Mouse (Mus musculus): Measurements from ENCODE around the gene Nr2e1.

Gene Nr2e1

GRCm38 (mm10) chr10:42583157-42583872, at the start of gene Nr2e1, which contains the start of gene Ostm1:
Nr2e1 (minus strand) TSS chr10:42583632.
Ostm1 (plus strand) TSS chr10:42583822.
- in situ Hi-C loops (cut with MboI, MseI), result no loop called here

GRCm38 (mm10) chr10:42632453-42633360, 49.3 kb upstream of the Nr2e1 start:
- in situ Hi-C loops (cut with MboI, MseI), result loop anchor here (5.0 kb wide), 1 partner anchor 45 kb away; no protein-coding TSS in a partner anchor

DNA sequence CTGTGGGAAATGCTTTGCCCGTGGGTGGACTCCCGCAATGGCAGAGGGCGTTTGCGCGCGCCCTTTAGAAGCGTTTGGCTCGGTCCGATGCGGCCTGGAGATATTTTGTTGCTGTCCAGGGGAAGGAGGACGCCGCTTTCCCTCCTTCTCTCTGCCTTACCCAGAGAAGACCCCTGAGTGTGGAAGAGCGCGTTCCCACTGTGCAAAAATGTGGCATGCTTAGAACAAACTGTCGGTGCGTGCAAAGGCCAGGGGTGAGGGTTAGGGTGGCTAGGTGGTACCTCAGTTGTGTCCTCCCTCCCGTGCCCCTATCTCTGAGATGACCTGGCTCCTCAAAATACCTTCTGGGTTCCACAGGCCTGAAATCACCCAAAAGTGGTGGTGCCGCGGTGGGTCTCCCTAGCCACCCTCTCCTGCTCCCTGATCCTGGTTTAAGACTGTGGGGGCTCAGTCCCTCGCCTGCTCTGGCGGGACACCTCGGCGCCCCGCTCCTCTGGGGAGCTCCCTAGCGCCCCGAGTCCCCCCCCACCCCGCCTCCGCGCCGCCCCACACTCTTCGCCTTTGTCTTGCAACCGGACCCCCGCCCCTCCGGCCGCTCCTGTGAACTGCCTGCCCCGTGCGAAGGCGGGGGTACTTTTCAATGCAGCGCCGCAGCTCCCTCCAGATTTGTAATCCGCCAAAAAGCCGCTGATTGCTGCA, 48.5 kb upstream of the Nr2e1 start:
- in situ Hi-C loops (cut with MboI, MseI), result loop anchor here (5.0 kb wide), 1 partner anchor 45 kb away; no protein-coding TSS in a partner anchor

GRCm38 (mm10) chr10:42630596-42631355, 47.3 kb upstream of the Nr2e1 start:
- in situ Hi-C loops (cut with MboI, MseI), result loop anchor here (5.0 kb wide), 1 partner anchor 43 kb away; no protein-coding TSS in a partner anchor

DNA sequence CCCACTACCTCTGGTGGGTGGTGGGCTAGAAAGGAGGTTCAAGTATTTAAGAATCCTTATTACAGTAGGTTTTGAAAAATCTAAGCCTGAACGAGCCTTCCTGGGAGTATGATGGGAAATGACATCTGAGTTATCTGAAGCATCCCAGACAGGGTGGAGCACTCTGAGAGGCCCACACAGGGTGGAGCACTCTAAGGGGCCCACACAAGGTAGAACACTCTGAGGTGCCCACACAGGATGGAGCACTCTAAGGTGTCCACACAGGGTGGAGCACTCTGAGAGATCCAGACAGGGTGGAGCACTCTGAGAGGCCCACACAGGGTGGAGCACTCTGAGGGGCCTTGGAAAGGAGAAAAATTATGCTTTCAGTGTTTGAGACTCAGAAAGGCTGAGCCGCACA, 42.5 kb upstream of the Nr2e1 start:
- in situ Hi-C loops (cut with MboI, MseI), result no loop called here

DNA sequence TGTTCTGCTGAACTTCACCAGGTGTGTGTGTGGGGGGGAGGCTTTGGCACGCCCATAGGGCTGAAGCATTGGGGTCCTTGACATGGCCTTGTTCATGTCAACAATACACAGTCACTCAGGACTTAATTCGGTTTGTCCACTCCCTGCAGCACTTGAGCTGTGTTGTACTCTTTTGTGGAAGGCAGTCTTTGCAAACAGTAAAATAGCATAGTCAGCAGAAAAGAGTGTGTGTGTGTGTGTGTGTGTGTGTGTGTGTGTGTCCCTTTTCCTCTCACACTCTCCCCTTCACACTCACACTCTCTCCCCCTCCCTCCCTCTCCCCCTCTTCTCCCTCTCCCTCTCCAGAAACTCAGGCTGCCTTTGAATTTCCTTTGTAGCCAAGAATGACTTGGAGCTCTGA, 34.9 kb upstream of the Nr2e1 start:
- in situ Hi-C loops (cut with MboI, MseI), result no loop called here

- in situ Hi-C loops (cut with MboI, MseI), result no loop called here
Observed at GRCm38 (mm10) chr10:42614766-42615165, 31.3 kb upstream of the Nr2e1 start.

- in situ Hi-C loops (cut with MboI, MseI), result no loop called here
Observed at GRCm38 (mm10) chr10:42613639-42614381, 30.4 kb upstream of the Nr2e1 start.

DNA sequence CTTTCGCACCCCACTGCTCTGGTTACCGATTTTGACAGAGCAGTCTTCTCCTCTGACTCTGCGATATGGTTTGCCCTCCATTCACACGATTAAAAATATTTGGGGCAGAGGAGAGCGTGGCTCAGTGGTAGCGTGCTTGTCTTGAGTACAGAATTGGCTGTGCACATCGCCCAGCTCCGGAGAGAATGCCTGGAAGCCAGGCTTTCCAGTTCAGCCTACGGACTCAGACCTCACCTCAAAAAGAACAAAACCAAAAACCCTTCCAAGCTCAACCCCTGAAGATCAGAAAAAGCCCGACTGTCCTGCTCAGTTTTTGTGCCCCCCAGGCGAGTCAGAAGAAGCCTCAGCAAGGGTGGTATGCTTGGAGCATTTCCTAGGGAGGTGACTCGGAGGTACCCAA, 29.6 kb upstream of the Nr2e1 start:
- in situ Hi-C loops (cut with MboI, MseI), result no loop called here

- in situ Hi-C loops (cut with MboI, MseI), result no loop called here
Observed at GRCm38 (mm10) chr10:42606757-42607156, 23.3 kb upstream of the Nr2e1 start.

- in situ Hi-C loops (cut with MboI, MseI), result no loop called here
Observed at GRCm38 (mm10) chr10:42604874-42605273, 21.4 kb upstream of the Nr2e1 start.

- in situ Hi-C loops (cut with MboI, MseI), result no loop called here
Observed at GRCm38 (mm10) chr10:42601556-42601955, 18.1 kb upstream of the Nr2e1 start.

DNA sequence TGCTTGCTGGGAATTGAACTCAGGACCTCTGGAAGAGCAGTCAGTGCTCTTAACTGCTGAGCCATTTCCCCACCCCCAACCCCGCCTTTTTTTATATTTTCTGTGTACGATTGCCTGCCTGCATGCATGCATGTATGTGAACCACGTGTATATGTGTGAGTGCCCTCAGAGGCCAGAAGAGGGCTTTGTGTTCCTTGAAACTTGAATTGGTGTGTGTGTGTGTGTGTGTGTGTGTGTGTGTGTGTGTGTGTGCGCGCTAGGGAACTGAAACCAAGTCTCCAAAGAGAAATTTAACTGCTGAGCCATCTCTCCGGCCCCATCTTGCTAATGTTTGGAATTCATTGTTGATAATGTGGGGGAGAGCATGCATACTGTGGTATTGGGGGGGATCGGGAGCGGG, 15.2 kb upstream of the Nr2e1 start:
- in situ Hi-C loops (cut with MboI, MseI), result no loop called here

- in situ Hi-C loops (cut with MboI, MseI), result no loop called here
Observed at GRCm38 (mm10) chr10:42593201-42593600, 9.8 kb upstream of the Nr2e1 start.

GRCm38 (mm10) chr10:42591993-42592686, 8.7 kb upstream of the Nr2e1 start:
- in situ Hi-C loops (cut with MboI, MseI), result no loop called here

DNA sequence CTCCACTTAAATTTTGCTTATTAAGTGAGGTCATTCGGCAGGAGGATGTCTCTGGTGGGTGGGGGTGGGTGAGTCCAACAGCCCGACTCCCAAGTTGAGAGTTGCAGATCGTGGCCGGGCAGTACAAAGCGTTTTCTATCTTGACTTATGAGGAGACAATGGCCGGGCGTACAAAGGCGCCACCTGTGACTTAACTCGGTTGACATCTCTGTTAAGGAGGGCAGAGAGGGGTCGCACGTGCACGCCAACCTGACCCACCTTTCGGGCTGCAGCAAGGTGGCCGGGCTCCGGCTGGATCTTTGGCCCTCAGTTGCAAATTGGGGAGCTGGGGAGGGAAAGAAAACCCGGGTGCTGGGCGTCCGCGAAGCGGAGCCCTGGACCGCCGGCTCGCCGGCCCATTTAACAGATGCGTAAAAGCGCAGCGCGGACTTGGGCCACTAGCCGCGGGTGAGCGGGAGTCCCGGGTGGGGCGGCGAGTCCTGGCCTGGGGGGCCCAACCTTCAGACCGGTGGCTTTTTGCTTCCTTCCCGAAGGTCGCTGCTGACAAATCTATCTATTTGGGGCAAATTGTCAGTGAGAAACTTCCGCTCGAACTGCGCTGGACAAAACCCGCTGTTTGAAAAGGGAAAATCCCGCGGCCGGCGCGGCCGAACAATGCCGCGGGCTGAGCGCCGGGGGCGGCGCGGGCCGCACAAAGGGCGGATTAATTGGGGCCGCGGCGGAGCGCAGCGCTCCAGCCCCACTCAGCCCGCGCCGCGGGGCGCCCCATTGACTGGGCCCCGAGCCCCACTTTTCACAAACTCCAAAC, 8.0 kb upstream of the Nr2e1 start:
- in situ Hi-C loops (cut with MboI, MseI), result no loop called here

- in situ Hi-C loops (cut with MboI, MseI), result no loop called here
Observed at GRCm38 (mm10) chr10:42590261-42591184, 7.1 kb upstream of the Nr2e1 start.

- in situ Hi-C loops (cut with MboI, MseI), result loop anchor here (5.0 kb wide), 1 partner anchor 43 kb away; no protein-coding TSS in a partner anchor
Observed at GRCm38 (mm10) chr10:42589505-42589904, 6.1 kb upstream of the Nr2e1 start.

Measured in T-helper 1 cell (primary cell).